Mouse (Mus musculus) liver, embryonic 11.5 days (tissue): ENCODE data around the gene Tmem132b. TPM values are rescaled to one million over a fixed set of nuclear protein-coding genes. Genes with fewer than 3 reads are reported as not detected.
A peak's percentile ranks its signal among the peaks of the same experiment; 100 is the strongest.

Source experiments
- ATAC-seq: fragments of 200-750 bp; cut with Nextera tagmentation; replicated peaks from 2 replicates; pipeline ENCODE4 v1.8.0; 2017; ENCODE audit warnings: moderate number of reproducible peaks, mild to moderate bottlenecking, moderate TSS enrichment, moderate library complexity; ENCODE audit not compliant: low FRiP score
- DNase-seq: peaks from one replicate; pipeline ENCODE4 v3.0.0-alpha.2; 2017; ENCODE audit warnings: low spot score
- H3K27ac ChIP-seq: fragments of 300-500 bp; sonication (generic); 2 replicates; pipeline ENCODE4 v1.5.1; 2014; ENCODE audit warnings: mild to moderate bottlenecking, low read depth, low read length, control low read depth
- H3K27me3 ChIP-seq: fragments of 300-500 bp; sonication (generic); replicated peaks from 2 replicates; pipeline ENCODE4 v1.6.1; 2014; ENCODE audit warnings: low read length, mixed read lengths; ENCODE audit not compliant: control insufficient read depth, insufficient read depth
- H3K36me3 ChIP-seq: fragments of 300-500 bp; sonication (generic); 2 replicates; pipeline ENCODE4 v1.6.1; 2014; ENCODE audit warnings: mild to moderate bottlenecking, low read length, moderate library complexity, mixed read lengths; ENCODE audit not compliant: control insufficient read depth, insufficient read depth
- H3K4me1 ChIP-seq: fragments of 300-500 bp; sonication (generic); replicated peaks from 2 replicates; pipeline ENCODE4 v1.6.1; 2014; ENCODE audit warnings: low read length, mixed read lengths; ENCODE audit not compliant: control insufficient read depth, insufficient read depth
- H3K4me2 ChIP-seq: fragments of 300-500 bp; sonication (generic); 2 replicates; pipeline ENCODE4 v1.6.1; 2014; ENCODE audit warnings: mild to moderate bottlenecking, control low read depth, moderate library complexity
- H3K4me3 ChIP-seq: fragments of 300-500 bp; sonication (generic); 2 replicates; pipeline ENCODE4 v1.5.1; 2014; ENCODE audit warnings: low read depth, low read length, control low read depth
- H3K9ac ChIP-seq: fragments of 300-500 bp; sonication (generic); 2 replicates; pipeline ENCODE4 v1.6.1; 2014; ENCODE audit warnings: low read depth, low read length, control low read depth
- H3K9me3 ChIP-seq: fragments of 300-500 bp; sonication (generic); 2 replicates; pipeline ENCODE4 v1.6.1; 2016; ENCODE audit warnings: low read length, inconsistent platforms, mixed read lengths; ENCODE audit not compliant: control insufficient read depth
- WGBS: fragments of 180-500 bp; shearing (Covaris S2); extraction: QIAGEN DNeasy Blood & Tissue Kit; methylation state at CpG from one replicate; pipeline ENCODE4 v1.1.7; 2014; 5-methylcytosine and 5-hydroxymethylcytosine counted together
- polyA plus RNA-seq: library from polyadenylated mRNA; unstranded; fragments of >200 nt; fragmentation: Nextera tagmentation; extraction: Ambion mirVana; gene quantifications from 2 replicates; pipeline ENCODE4 v1.2.1, GENCODE M21; 2014

The Tmem132b gene
- polyA plus RNA-seq, 1 experiment from 2014 or later, result 0.15 TPM

- 46% methylated on average over 1 of the region's 1 CpGs for WGBS
- DNase-seq (no peak), ATAC-seq (no peak)
- H3K27me3 ChIP-seq, result no peaks in the 10 kb centered on the region
- H3K4me1 ChIP-seq, result no peaks in the 10 kb centered on the region
- H3K27ac ChIP-seq, result no peak overlapping the region
- H3K36me3 ChIP-seq, result no peaks in the 10 kb centered on the region
- H3K4me3 ChIP-seq, result no peak overlapping the region
- no peak overlapping the region for H3K9ac ChIP-seq
- H3K9me3 ChIP-seq, result peaks cover 5% of the 10 kb centered on the region
- H3K4me2 ChIP-seq, result no peak overlapping the region
These were observed 78.4 kb downstream of the Tmem132b start for GRCm38 (mm10) chr5:125609968-125610367.

- H3K9me3 ChIP-seq, result peaks cover 12% of the 10 kb centered on the region; the same call in 1 of the 2 replicates
- ATAC-seq (no peak), DNase-seq (no peak)
- H3K4me1 ChIP-seq, result no peaks in the 10 kb centered on the region
- no peaks in the 10 kb centered on the region for H3K27me3 ChIP-seq
- WGBS, result 82% methylated on average over 7 of the region's 7 CpGs
- no peak overlapping the region for H3K4me3 ChIP-seq
- no peaks in the 10 kb centered on the region for H3K36me3 ChIP-seq
- no peak overlapping the region for H3K9ac ChIP-seq
- no peak overlapping the region for H3K4me2 ChIP-seq
- H3K27ac ChIP-seq, result no peak overlapping the region
These were observed 80.9 kb downstream of the Tmem132b start for GRCm38 (mm10) chr5:125612460-125612859.

GRCm38 (mm10) chr5:125613136-125613535, 81.6 kb downstream of the Tmem132b start:
- ATAC-seq (no peak), DNase-seq (no peak)
- Histone ChIP-seq H3K4me1 (no peaks in the 10 kb centered on the region), H3K36me3 (no peaks in the 10 kb centered on the region), H3K4me2 (no peak overlapping the region), H3K27ac (no peak overlapping the region), H3K9ac (no peak overlapping the region), H3K9me3 (peaks cover 14% of the 10 kb centered on the region; the same call in 1 of the 2 replicates), H3K27me3 (no peaks in the 10 kb centered on the region), H3K4me3 (no peak overlapping the region)
- WGBS, result 77% methylated on average over 5 of the region's 5 CpGs

GRCm38 (mm10) chr5:125614348-125614747, 82.8 kb downstream of the Tmem132b start:
- Histone ChIP-seq H3K27ac (no peak overlapping the region), H3K9me3 (peaks cover 16% of the 10 kb centered on the region; the same call in 1 of the 2 replicates), H3K4me2 (no peak overlapping the region), H3K9ac (no peak overlapping the region), H3K36me3 (no peaks in the 10 kb centered on the region), H3K4me1 (no peaks in the 10 kb centered on the region), H3K4me3 (no peak overlapping the region), H3K27me3 (no peaks in the 10 kb centered on the region)
- ATAC-seq, result no peak
- no peak for DNase-seq
- 42% methylated on average over 2 of the region's 2 CpGs for WGBS

GRCm38 (mm10) chr5:125617050-125617449, 85.5 kb downstream of the Tmem132b start:
- H3K4me3 ChIP-seq, result no peak overlapping the region
- no peak overlapping the region for H3K27ac ChIP-seq
- no peaks in the 10 kb centered on the region for H3K36me3 ChIP-seq
- H3K4me2 ChIP-seq, result no peak overlapping the region
- no peak overlapping the region for H3K9ac ChIP-seq
- no peaks in the 10 kb centered on the region for H3K4me1 ChIP-seq
- peaks cover 11% of the 10 kb centered on the region; the same call in 1 of the 2 replicates for H3K9me3 ChIP-seq
- ATAC-seq, result no peak
- no peaks in the 10 kb centered on the region for H3K27me3 ChIP-seq
- WGBS, result 93% methylated on average over 1 of the region's 1 CpGs
- DNase-seq, result no peak

GRCm38 (mm10) chr5:125627816-125628348, 96.3 kb downstream of the Tmem132b start:
- no peak overlapping the region for H3K4me3 ChIP-seq
- no peaks in the 10 kb centered on the region for H3K27me3 ChIP-seq
- no peaks in the 10 kb centered on the region for H3K4me1 ChIP-seq
- no peak overlapping the region for H3K9ac ChIP-seq
- H3K36me3 ChIP-seq, result no peaks in the 10 kb centered on the region
- H3K4me2 ChIP-seq, result no peak overlapping the region
- no peaks in the 10 kb centered on the region; the same call in 1 of the 2 replicates for H3K9me3 ChIP-seq
- 84% methylated on average over 9 of the region's 9 CpGs for WGBS
- ATAC-seq, result no peak
- H3K27ac ChIP-seq, result no peak overlapping the region
- no peak for DNase-seq

GRCm38 (mm10) chr5:125634666-125635065, 103.1 kb downstream of the Tmem132b start:
- DNase-seq (no peak), ATAC-seq (no peak)
- no peak overlapping the region for H3K4me2 ChIP-seq
- no peaks in the 10 kb centered on the region for H3K27me3 ChIP-seq
- H3K9ac ChIP-seq, result no peak overlapping the region
- 62% methylated on average over 6 of the region's 6 CpGs for WGBS
- H3K9me3 ChIP-seq, result no peaks in the 10 kb centered on the region
- H3K36me3 ChIP-seq, result no peaks in the 10 kb centered on the region
- H3K4me1 ChIP-seq, result no peaks in the 10 kb centered on the region
- H3K4me3 ChIP-seq, result no peak overlapping the region
- no peak overlapping the region for H3K27ac ChIP-seq

- Histone ChIP-seq H3K4me1 (no peaks in the 10 kb centered on the region), H3K9me3 (no peaks in the 10 kb centered on the region), H3K27me3 (no peaks in the 10 kb centered on the region), H3K4me2 (no peak overlapping the region), H3K36me3 (no peaks in the 10 kb centered on the region), H3K4me3 (no peak overlapping the region), H3K27ac (no peak overlapping the region), H3K9ac (no peak overlapping the region)
- ATAC-seq (no peak), DNase-seq (no peak)
- 52% methylated on average over 1 of the region's 1 CpGs for WGBS
These were observed 109.4 kb downstream of the Tmem132b start for GRCm38 (mm10) chr5:125640966-125641365.

GRCm38 (mm10) chr5:125641531-125642147, 110.1 kb downstream of the Tmem132b start:
- WGBS, result 49% methylated on average over 18 of the region's 18 CpGs
- H3K27me3 ChIP-seq, result no peaks in the 10 kb centered on the region
- no peak overlapping the region for H3K4me2 ChIP-seq
- no peak overlapping the region for H3K9ac ChIP-seq
- H3K4me3 ChIP-seq, result no peak overlapping the region
- DNase-seq (no peak), ATAC-seq (peak; percentile 67)
- H3K4me1 ChIP-seq, result no peaks in the 10 kb centered on the region
- H3K36me3 ChIP-seq, result no peaks in the 10 kb centered on the region
- no peak overlapping the region for H3K27ac ChIP-seq
- no peaks in the 10 kb centered on the region for H3K9me3 ChIP-seq
